Mouse (Mus musculus): ENCODE measurements around the gene Slc6a4.

DNA sequence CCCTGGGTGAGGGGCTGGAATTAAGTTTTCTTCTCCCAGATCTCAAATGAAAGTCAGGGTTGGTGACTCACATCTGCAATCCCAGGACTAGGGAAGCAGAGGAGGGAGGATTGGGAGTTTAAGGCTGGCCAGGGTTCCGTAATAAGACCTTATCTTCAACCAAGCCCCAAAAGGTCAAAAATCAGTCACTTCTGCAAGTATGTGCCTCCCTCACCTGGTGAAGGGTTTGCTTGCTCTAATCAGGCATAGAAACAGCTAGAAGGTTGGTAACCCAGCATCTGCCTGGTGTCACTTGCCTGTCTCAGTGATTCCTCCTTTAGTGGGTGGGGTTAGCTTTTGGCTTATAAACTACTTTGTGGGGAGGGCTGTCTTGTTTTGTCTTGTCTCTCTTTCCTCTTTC lies 4.0 kb downstream of the Slc6a4 start:
- TF ChIP-seq USF1 (IDR thresholded peaks at IDR 0.05; ENCODE audit: low read depth, low read length) = no peak
- TF ChIP-seq CTCF (IDR thresholded peaks at IDR 0.05 in 2 of 3, conservative IDR thresholded peaks at IDR 0.05 in 1 of 3; ENCODE audit: control insufficient read depth in 1 of 3, insufficient read depth in 1 of 3, low read depth in 2 of 3, low read length in 3 of 3, poor library complexity in 1 of 3, severe bottlenecking in 1 of 3) = no peak
- TF ChIP-seq MYC (IDR thresholded peaks at IDR 0.05; ENCODE audit: low read depth, low read length) = no peak
- TF ChIP-seq ZMIZ1 (IDR thresholded peaks at IDR 0.05; ENCODE audit: low read depth, low read length) = no peak
- TF ChIP-seq RCOR1 (IDR thresholded peaks at IDR 0.05; ENCODE audit: low read depth, low read length) = no peak
- no peak for TF ChIP-seq CHD2 (IDR thresholded peaks at IDR 0.05; ENCODE audit: low read length)
- TF ChIP-seq MAFK (IDR thresholded peaks at IDR 0.05; ENCODE audit: borderline replicate concordance, low read depth, low read length) = no peak
- no peak for TF ChIP-seq ZNF384 (IDR thresholded peaks at IDR 0.05; ENCODE audit: low read depth, low read length)
- no peak for TF ChIP-seq EP300 (IDR thresholded peaks at IDR 0.05; ENCODE audit: low read depth in 1 of 2, low read length in 2 of 2)
- TF ChIP-seq USF2 (IDR thresholded peaks at IDR 0.05; ENCODE audit: borderline replicate concordance in 1 of 2, insufficient read depth in 1 of 2, low read depth in 1 of 2, low read length in 2 of 2) = no peak
- no peak for TF ChIP-seq POLR2A (IDR thresholded peaks at IDR 0.05; ENCODE audit: control insufficient read depth in 1 of 2, insufficient read depth in 1 of 2, low read depth in 1 of 2, low read length in 2 of 2, poor library complexity in 1 of 2)
- no peak for TF ChIP-seq TBP (IDR thresholded peaks at IDR 0.05; ENCODE audit: low read depth, low read length)
- no peak for TF ChIP-seq ETS1 (IDR thresholded peaks at IDR 0.05; ENCODE audit: low read depth, low read length)
- no peak for TF ChIP-seq TAL1 (IDR thresholded peaks at IDR 0.05; ENCODE audit: low read length)
